Mouse (Mus musculus) heart, postnatal 0 days (tissue): ENCODE measurements at regions not wholly inside any gene's neighbourhood (a gene's known extent, or its start where the extent isn't known, plus 50 kb on each side); places are given as distances from the start of the nearest gene placed in this dataset.
"Not testable (repeated sequence)": the region's sequence is repeated elsewhere in the genome, so short reads cannot be mapped to it uniquely, and the experiment has no call there.

Experiments used
- ATAC-seq: fragments of 200-750 bp; cut with Nextera tagmentation; 2 replicates; pipeline ENCODE4 v1.8.0; 2017; ENCODE audit warnings: low read depth, moderate number of reproducible peaks, moderate library complexity; ENCODE audit not compliant: insufficient read depth
- DNase-seq: peaks from one replicate; pipeline ENCODE4 v3.0.0-alpha.2; 2016; ENCODE audit warnings: low spot score
- H3K27ac ChIP-seq: fragments of 300-500 bp; sonication (generic); 2 replicates; pipeline ENCODE4 v1.5.1; 2014; ENCODE audit warnings: low read depth, mild to moderate bottlenecking
- H3K27me3 ChIP-seq: fragments of 300-500 bp; sonication (generic); 2 replicates; pipeline ENCODE4 v1.6.1; 2014; ENCODE audit warnings: low read length, mixed read lengths; ENCODE audit not compliant: control insufficient read depth, insufficient read depth
- H3K36me3 ChIP-seq: fragments of 300-500 bp; sonication (generic); replicated peaks from 2 replicates; pipeline ENCODE4 v1.6.1; 2014; ENCODE audit warnings: low read length, mixed read lengths; ENCODE audit not compliant: control insufficient read depth, insufficient read depth
- H3K4me1 ChIP-seq: fragments of 300-500 bp; sonication (generic); 2 replicates; pipeline ENCODE4 v1.6.1; 2014; ENCODE audit warnings: antibody characterized with exemption; ENCODE audit not compliant: control insufficient read depth, insufficient read depth
- H3K4me2 ChIP-seq: fragments of 300-500 bp; sonication (generic); 2 replicates; pipeline ENCODE4 v1.6.1; 2014; ENCODE audit warnings: low read depth, mild to moderate bottlenecking, low read length, moderate library complexity
- H3K4me3 ChIP-seq: fragments of 300-500 bp; sonication (generic); 2 replicates; pipeline ENCODE4 v1.5.1; 2014; ENCODE audit warnings: low read depth, low read length
- H3K9ac ChIP-seq: fragments of 300-500 bp; sonication (generic); replicated peaks from 2 replicates; pipeline ENCODE4 v1.6.1; 2014; ENCODE audit warnings: low read depth, low read length, mixed read lengths
- H3K9me3 ChIP-seq: fragments of 300-500 bp; sonication (generic); replicated peaks from 2 replicates; pipeline ENCODE4 v1.6.1; 2016; ENCODE audit warnings: low read length; ENCODE audit not compliant: control insufficient read depth
- CTCF ChIP-seq: IDR thresholded peaks from 2 replicates; pipeline ENCODE4 v1.5.1; 2016; ENCODE audit warnings: antibody characterized with exemption, control low read depth, low read depth
- EP300 ChIP-seq: IDR thresholded peaks from 2 replicates; pipeline ENCODE4 v1.6.1; 2016; ENCODE audit warnings: antibody characterized with exemption, low read depth
- WGBS: fragments of 180-500 bp; shearing (Covaris S2); extraction: QIAGEN DNeasy Blood & Tissue Kit; methylation state at CpG from one replicate; pipeline ENCODE4 v1.1.7; 2014; 5-methylcytosine and 5-hydroxymethylcytosine counted together

- Histone ChIP-seq H3K27me3 (no peaks in the 10 kb centered on the region), H3K36me3 (no peaks in the 10 kb centered on the region), H3K27ac (no peak overlapping the region), H3K9me3 (no peaks in the 10 kb centered on the region), H3K9ac (no peak overlapping the region), H3K4me1 (no peaks in the 10 kb centered on the region), H3K4me2 (no peak overlapping the region), H3K4me3 (no peak overlapping the region)
- ATAC-seq (no peak), DNase-seq (no peak)
- 77% methylated on average over 1 of the region's 1 CpGs for WGBS
- TF ChIP-seq EP300 = no peak
- TF ChIP-seq CTCF = no peak
Measured at GRCm38 (mm10) chr5:26691121-26691520, 125.9 kb upstream of the Dpp6 start.

- ATAC-seq = no peak
- no peak overlapping the region for H3K9ac ChIP-seq
- whole genome bisulfite sequencing = 27% methylated on average over 5 of the region's 5 CpGs
Measured at GRCm38 (mm10) chr5:26692013-26692412, 125.0 kb upstream of the Dpp6 start.

GRCm38 (mm10) chr5:26703621-26704020 is 113.4 kb upstream of the Dpp6 start:
- H3K4me1 ChIP-seq, H3K27me3 ChIP-seq, H3K9ac ChIP-seq, H3K9me3 ChIP-seq, H3K4me3 ChIP-seq, H3K27ac ChIP-seq, H3K36me3 ChIP-seq, ATAC-seq, DNase-seq, H3K4me2 ChIP-seq: not testable (repeated sequence)
- WGBS = 70% methylated on average over 6 of the region's 6 CpGs

More at GRCm38 (mm10) chr5:26692013-26692412, 125.0 kb upstream of the Dpp6 start:
- no peak for DNase-seq
- Histone ChIP-seq H3K9me3 (no peaks in the 10 kb centered on the region), H3K4me2 (no peak overlapping the region), H3K27ac (no peak overlapping the region), H3K4me1 (no peaks in the 10 kb centered on the region), H3K36me3 (no peaks in the 10 kb centered on the region), H3K27me3 (no peaks in the 10 kb centered on the region), H3K4me3 (no peak overlapping the region)
- TF ChIP-seq EP300 (no peak), CTCF (no peak)

- H3K4me2 ChIP-seq = no peak overlapping the region
- 53% methylated on average over 2 of the region's 2 CpGs for WGBS
- H3K4me1 ChIP-seq = no peaks in the 10 kb centered on the region
Measured at GRCm38 (mm10) chr5:26707661-26708060, 109.3 kb upstream of the Dpp6 start.

GRCm38 (mm10) chr5:26724491-26724890 is 92.5 kb upstream of the Dpp6 start:
- 62% methylated on average over 2 of the region's 2 CpGs for WGBS
- TF ChIP-seq CTCF = no peak
- TF ChIP-seq EP300 = no peak

More at GRCm38 (mm10) chr5:26707661-26708060, 109.3 kb upstream of the Dpp6 start:
- ATAC-seq (no peak), DNase-seq (no peak)
- Histone ChIP-seq H3K27me3 (no peaks in the 10 kb centered on the region), H3K9ac (no peak overlapping the region), H3K36me3 (no peaks in the 10 kb centered on the region), H3K9me3 (no peaks in the 10 kb centered on the region), H3K27ac (no peak overlapping the region), H3K4me3 (no peak overlapping the region)
- TF ChIP-seq CTCF = no peak
- TF ChIP-seq EP300 = no peak

GRCm38 (mm10) chr5:26725953-26726352 is 91.0 kb upstream of the Dpp6 start:
- no peak overlapping the region for H3K4me2 ChIP-seq
- TF ChIP-seq EP300 (no peak), CTCF (no peak)
- no peaks in the 10 kb centered on the region for H3K9me3 ChIP-seq
- ATAC-seq = no peak
- no peaks in the 10 kb centered on the region for H3K4me1 ChIP-seq
- H3K27ac ChIP-seq = no peak overlapping the region
- 73% methylated on average over 3 of the region's 3 CpGs for WGBS
- no peaks in the 10 kb centered on the region for H3K36me3 ChIP-seq
- no peak overlapping the region for H3K9ac ChIP-seq
- no peak for DNase-seq
- no peak overlapping the region for H3K4me3 ChIP-seq
- no peaks in the 10 kb centered on the region for H3K27me3 ChIP-seq

More at GRCm38 (mm10) chr5:26724491-26724890, 92.5 kb upstream of the Dpp6 start:
- Histone ChIP-seq H3K4me1 (no peaks in the 10 kb centered on the region), H3K4me3 (no peak overlapping the region), H3K4me2 (no peak overlapping the region), H3K9me3 (no peaks in the 10 kb centered on the region), H3K27ac (no peak overlapping the region), H3K36me3 (no peaks in the 10 kb centered on the region), H3K9ac (no peak overlapping the region), H3K27me3 (no peaks in the 10 kb centered on the region)
- DNase-seq (no peak), ATAC-seq (no peak)

GRCm38 (mm10) chr5:26751196-26751595 is 65.8 kb upstream of the Dpp6 start:
- 69% methylated on average over 6 of the region's 6 CpGs for WGBS
- not testable (repeated sequence) for H3K36me3 ChIP-seq, H3K27ac ChIP-seq, ATAC-seq, H3K4me2 ChIP-seq, H3K4me1 ChIP-seq, H3K9me3 ChIP-seq, H3K9ac ChIP-seq, H3K4me3 ChIP-seq, H3K27me3 ChIP-seq, DNase-seq

- H3K4me2 ChIP-seq, H3K9me3 ChIP-seq, H3K4me1 ChIP-seq, DNase-seq, H3K36me3 ChIP-seq, H3K4me3 ChIP-seq, H3K27ac ChIP-seq, ATAC-seq, H3K9ac ChIP-seq, H3K27me3 ChIP-seq: not testable (repeated sequence)
- 67% methylated on average over 6 of the region's 6 CpGs for WGBS
Measured at GRCm38 (mm10) chr5:26751601-26752305, 65.2 kb upstream of the Dpp6 start.
